Mouse (Mus musculus) spleen, adult 10 weeks (tissue): ENCODE data around the gene Olfr1371. TPM values are rescaled to one million over a fixed set of nuclear protein-coding genes. Genes with fewer than 3 reads are reported as not detected.

Experiments used
- polyA plus RNA-seq: library from polyadenylated mRNA; stranded (reverse); fragments of 350-450 nt; fragmentation: Illumina TruSeq; extraction: RNeasy Lipid Tissue Mini Kit (QIAGEN cat#74804); gene quantifications from one replicate; pipeline ENCODE4 v1.2.3, GENCODE M21; 2015; ENCODE audit warnings: low replicate concordance; ENCODE audit not compliant: insufficient read depth

Olfr1371 gene
- not detected for polyA plus RNA-seq

GRCm38 (mm10) chr11:52213887-52214286 lies at the start of gene Olfr1371:
Gene Olfr1371, minus strand, starts transcription at chr11:52213987.

GRCm38 (mm10) chr11:52231606-52232541 lies 18.1 kb upstream of the Olfr1371 start, which contains the start of gene Skp1a:
Gene Skp1a, plus strand, starts transcription at chr11:52231995.

Other genes starting within 250 kb of the Olfr1371 start
- 63.6 TPM for gene Cdkn2aipnl, start 246.3 kb downstream of the Olfr1371 start, polyA plus RNA-seq
- 243 TPM for gene Ube2b, start 213.2 kb downstream of the Olfr1371 start, polyA plus RNA-seq
- 5.2 TPM for gene Cdkl3, start 209.8 kb downstream of the Olfr1371 start, polyA plus RNA-seq
- gene Ppp2ca, start 115.3 kb downstream of the Olfr1371 start, polyA plus RNA-seq: 78.8 TPM
- not detected for gene Olfr1373, start 68.5 kb downstream of the Olfr1371 start, polyA plus RNA-seq
- 243 TPM for gene Skp1a, start 18.0 kb upstream of the Olfr1371 start, polyA plus RNA-seq
- 158 TPM for gene Tcf7, start 69.0 kb upstream of the Olfr1371 start, polyA plus RNA-seq
- gene Vdac1, start 146.9 kb upstream of the Olfr1371 start, polyA plus RNA-seq: 124 TPM
- 97.2 TPM for gene 9530068E07Rik, start 182.4 kb upstream of the Olfr1371 start, polyA plus RNA-seq